Mouse (Mus musculus): ENCODE results near the gene Rps15a. TPM values are rescaled to one million over a fixed set of nuclear protein-coding genes. Genes with fewer than 3 reads are reported as not detected.

Rps15a gene
- 100 to 1,000 TPM; 372 to 388 TPM for total RNA-seq (2021)
- long read RNA-seq, experiment 1, full-length matches to known transcripts: 98 of 108 reads
- long read RNA-seq, experiment 1, partial matches to known transcripts: 2 of 108 reads
- long read RNA-seq, experiment 1, other reads (novel, unspliced or antisense): 8 of 108 reads
- long read RNA-seq, experiment 2, full-length matches to known transcripts: 136 of 145 reads
- long read RNA-seq, experiment 2, partial matches to known transcripts: 0 of 145 reads
- long read RNA-seq, experiment 2, other reads (novel, unspliced or antisense): 9 of 145 reads

DNA sequence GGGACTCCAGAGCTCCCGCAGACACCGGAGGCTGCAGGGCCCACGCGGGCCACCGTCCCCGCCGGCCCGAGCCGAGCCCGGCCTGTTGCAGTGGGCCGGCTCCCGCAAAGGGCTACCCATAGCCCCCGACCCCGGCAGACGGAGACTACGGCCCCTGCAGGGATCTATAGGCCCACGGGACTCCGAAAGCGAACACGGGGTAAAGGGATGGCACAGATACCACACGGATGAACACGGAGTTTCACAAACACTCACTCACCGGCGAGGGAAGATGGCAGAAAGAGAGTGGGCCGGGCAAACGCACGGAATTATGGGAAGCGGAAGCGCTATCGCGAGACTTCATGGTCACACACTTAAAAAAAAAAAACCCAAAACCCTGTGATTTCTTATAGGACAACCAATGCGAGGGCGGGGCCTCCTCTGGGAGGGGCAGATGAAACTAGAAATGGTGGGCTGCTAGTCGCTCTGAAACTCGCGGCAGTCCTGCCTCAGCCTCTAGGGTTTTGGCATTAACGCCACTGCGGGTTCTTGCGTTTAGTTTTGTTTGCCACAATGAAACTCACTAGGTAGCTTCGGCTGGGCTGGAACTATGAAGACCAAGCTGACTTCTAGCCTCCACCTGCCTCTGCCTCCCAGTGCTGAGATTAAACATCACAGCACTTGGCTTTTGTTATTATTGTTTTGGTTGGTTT is at the start of gene Rps15a:
Gene Rps15a, minus strand, starts transcription at position 312 of the 692 bp plus-strand sequence.
- peak within 1 kb of the TSS; percentile 94 for H3K27ac ChIP-seq
- peak within 1 kb of the TSS; percentile 71 for H3K4me3 ChIP-seq
- peak; percentile 90 to 91 for DNase-seq (ENCODE audit: low spot score in 2 of 2)
- TF ChIP-seq CTCF (conservative IDR thresholded peaks at IDR 0.05): peak; percentile 60

DNA sequence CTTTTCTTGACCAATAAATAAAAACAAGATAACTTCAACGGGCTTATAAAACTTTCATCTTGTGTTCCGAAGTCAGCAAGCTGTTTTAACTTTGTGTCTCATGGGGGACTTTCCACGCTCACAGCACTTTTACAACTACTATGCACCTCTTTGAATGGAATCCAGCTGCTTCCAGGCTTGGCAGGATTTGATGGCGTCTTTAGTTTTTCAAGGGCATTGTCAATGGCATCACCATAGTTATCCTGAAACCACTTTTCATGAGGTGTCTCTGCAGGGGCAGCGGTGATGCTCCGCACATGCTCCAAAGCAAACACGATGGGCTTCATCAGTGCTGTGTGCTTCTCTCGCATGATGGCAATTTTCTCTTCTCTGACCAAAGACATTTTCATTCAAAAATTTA is 47.0 kb upstream of the Rps15a start:
- no peak for TF ChIP-seq CTCF (conservative IDR thresholded peaks at IDR 0.05)
- H3K27ac ChIP-seq: no peak overlapping the region
- DNase-seq (ENCODE audit: low spot score in 2 of 2): no peak

DNA sequence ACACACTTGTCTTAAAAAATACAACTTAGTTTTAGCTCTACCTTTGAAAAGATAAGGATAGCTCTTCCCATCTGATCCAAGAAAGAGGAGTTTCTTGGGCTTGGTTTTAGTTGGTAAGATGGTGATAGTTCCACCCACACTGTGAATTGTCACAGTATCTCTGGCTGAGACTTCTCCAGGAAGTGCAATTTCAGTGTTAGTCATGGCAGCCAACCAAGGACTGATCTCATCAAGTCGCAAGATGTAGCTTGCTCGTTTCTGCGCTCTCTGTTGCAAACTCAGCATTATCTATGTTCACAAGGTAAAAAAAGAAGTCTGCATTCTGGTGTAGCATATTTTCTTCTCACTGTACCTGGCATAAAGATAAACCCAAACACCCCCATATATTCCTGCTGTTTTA is 44.1 kb upstream of the Rps15a start:
- peak in 1 of 2 experiments; percentile 31 for DNase-seq (ENCODE audit: low spot score in 2 of 2)
- no peak for TF ChIP-seq CTCF (conservative IDR thresholded peaks at IDR 0.05)
- H3K4me3 ChIP-seq: no peak overlapping the region
- H3K27ac ChIP-seq: no peak overlapping the region

More for the DNA sequence above, 47.0 kb upstream of the Rps15a start:
- H3K4me3 ChIP-seq: no peak overlapping the region

DNA sequence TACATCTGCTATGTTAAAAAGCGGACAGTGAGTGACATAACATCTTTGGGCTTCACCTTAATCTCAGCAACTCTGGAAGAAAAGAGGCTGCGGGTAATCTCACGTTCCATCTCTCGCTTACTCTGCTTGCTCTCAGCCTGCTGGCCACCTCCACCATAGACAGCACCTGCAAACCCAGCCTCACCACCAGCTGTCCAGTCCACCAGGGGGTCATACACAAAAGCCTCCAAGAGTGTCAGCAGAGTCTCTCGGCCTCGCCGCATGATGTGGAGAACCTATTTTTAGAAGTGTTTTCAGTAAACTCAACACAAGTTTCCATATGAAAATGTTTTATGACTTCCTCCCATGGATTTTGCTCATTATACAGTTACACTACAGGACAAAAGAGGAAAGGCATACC is 40.5 kb upstream of the Rps15a start:
- DNase-seq (ENCODE audit: low spot score in 2 of 2): no peak
- no peak overlapping the region for H3K4me3 ChIP-seq
- no peak for TF ChIP-seq CTCF (conservative IDR thresholded peaks at IDR 0.05)
- H3K27ac ChIP-seq: no peak overlapping the region

DNA sequence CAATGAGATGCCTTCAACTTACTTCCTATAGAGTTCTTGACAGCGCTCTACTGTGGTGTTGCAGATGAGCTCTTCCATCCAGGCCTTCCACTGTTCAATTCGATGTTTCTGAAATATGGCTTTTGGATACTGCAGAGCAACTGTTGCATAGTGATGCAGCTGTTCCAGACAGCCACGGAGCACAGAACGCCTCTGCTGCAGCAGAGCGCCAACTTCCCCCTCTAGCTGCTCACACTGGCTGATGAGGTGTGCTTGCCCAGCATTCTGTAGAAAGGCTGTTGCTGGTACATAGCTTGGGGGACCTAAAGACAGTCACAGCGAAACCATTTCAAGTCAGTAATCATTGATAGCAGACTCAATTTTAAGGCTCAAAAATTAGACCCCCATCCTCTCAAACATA is 38.2 kb upstream of the Rps15a start:
- Histone ChIP-seq H3K4me3 (no peak overlapping the region), H3K27ac (peak overlapping the region; percentile 54)
- DNase-seq (ENCODE audit: low spot score in 2 of 2): peak in 1 of 2 experiments; percentile 13
- no peak for TF ChIP-seq CTCF (conservative IDR thresholded peaks at IDR 0.05)

DNA sequence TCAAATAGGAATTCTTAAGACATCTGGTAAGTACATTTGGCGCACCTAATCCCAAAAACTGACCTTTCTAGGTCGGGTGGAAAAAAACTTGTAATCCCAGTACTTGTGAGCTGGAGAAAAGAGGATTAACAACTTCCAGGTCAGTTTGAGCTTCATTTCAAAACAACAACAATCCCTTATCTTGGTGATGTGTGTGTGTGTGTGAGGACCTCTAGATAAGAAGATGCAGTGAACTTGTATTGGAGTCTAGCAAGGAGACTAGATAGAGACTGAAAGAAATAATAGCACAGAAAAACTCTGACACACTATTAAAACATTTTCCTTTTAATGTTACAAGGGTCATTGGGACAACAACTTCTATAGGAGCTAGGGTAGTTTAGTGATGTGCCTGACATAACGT is 27.6 kb upstream of the Rps15a start:
- Histone ChIP-seq H3K27ac (no peak overlapping the region), H3K4me3 (no peak overlapping the region)
- no peak for TF ChIP-seq CTCF (conservative IDR thresholded peaks at IDR 0.05)
- no peak for DNase-seq (ENCODE audit: low spot score in 2 of 2)

DNA sequence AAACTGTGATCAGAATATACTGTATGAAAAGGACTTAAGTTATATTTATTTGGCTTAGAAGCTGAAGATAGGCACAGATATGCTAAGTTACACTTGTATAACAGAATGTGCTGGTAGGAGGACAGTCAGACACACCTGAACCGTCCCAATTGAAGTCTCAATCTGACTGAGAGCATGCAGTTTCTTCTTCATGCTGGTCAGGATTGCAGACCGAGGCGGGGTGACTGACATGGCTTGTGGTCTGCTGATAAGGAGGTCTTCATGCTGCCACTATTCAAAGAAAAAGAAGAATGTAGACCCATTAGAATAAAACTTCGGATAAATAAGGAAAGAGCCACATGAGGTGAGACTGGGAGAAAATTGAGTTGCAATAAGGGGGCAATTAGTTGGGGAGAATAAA is 27.1 kb upstream of the Rps15a start:
- DNase-seq (ENCODE audit: low spot score in 2 of 2): no peak
- no peak overlapping the region for H3K27ac ChIP-seq
- no peak for TF ChIP-seq CTCF (conservative IDR thresholded peaks at IDR 0.05)
- no peak overlapping the region for H3K4me3 ChIP-seq

DNA sequence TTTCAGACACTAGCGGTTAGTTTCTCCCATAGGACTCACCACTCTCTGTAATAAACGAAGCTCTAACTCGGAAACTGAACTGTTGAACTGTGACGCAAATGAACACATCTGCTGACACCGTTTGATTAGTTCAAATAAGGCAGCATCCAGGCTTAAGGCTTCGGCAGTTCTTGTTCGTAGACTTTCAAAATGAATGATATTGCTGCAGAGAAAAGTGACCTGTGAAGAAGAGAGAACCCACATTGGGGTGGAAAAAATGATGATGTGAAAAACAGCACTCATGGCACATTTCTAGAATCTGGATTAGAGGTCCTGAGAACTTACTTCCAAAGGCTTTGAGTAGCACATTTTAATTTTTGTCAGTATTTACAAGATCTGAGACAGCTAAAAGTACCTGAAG is 25.3 kb upstream of the Rps15a start:
- Histone ChIP-seq H3K4me3 (no peak overlapping the region), H3K27ac (no peak overlapping the region)
- TF ChIP-seq CTCF (conservative IDR thresholded peaks at IDR 0.05): no peak
- DNase-seq (ENCODE audit: low spot score in 2 of 2): no peak

DNA sequence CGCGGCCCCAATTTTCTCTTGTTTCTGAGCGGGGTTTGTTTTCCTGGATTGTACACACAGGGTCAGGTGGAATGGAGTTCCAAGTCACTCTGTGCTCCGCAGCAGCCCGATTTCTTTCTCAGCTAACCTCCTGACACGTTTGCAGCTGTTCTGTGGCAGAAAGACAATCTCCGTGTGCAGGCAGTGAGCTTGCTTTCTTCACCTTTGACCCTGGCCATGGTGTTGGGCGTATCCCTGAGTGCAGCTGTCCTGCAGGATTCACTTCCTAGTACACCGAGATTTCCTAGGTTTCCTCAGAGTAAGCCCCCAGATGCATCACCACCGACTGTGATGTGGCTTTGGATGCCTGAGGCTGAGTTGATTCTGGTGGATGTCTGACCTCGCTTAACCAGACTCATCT is 19.1 kb upstream of the Rps15a start:
- DNase-seq (ENCODE audit: low spot score in 2 of 2): no peak
- H3K4me3 ChIP-seq: no peak overlapping the region
- H3K27ac ChIP-seq: no peak overlapping the region
- no peak for TF ChIP-seq CTCF (conservative IDR thresholded peaks at IDR 0.05)

DNA sequence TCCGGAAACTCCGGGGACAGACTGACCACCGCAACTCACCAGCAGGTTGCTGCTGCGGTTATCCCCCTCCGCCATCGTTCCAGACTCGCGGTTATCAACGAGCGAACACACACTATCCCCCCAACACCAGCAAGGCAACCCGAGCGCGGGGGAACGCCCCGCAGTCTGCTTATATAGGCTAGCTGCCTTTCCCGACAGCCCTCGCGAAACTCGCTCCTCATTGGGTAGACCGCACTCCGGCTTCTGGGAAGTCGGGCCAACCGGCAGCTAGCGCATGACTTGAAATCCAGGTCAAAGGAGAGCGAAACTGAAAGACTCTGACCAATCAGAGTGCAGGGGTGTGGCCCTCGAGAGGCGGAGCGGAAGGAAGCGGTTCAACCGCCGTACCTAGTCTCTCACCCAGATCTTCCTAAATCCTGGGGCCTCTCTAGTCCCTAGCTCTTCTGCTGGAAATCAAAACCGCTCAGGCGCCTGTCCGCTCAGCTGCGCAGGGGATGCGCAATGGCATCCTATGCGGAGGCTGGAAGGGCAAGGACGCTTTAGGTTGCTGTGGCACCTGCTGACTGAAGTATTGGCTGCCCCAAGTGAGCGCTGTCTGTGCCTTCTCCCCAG is 13.5 kb upstream of the Rps15a start, which contains the start of gene Arl6ip1:
Gene Arl6ip1, minus strand, starts transcription at position 233 of the 612 bp plus-strand sequence.
- 0 out of 2 replicates have a peak, but pooled peaks have one; percentile 4 for TF ChIP-seq CTCF (conservative IDR thresholded peaks at IDR 0.05)
- H3K4me3 ChIP-seq: peak within 1 kb of the TSS; percentile 89
- DNase-seq (ENCODE audit: low spot score in 2 of 2): peak; percentile 95 to 98
- H3K27ac ChIP-seq: peak within 1 kb of the TSS; percentile 92

DNA sequence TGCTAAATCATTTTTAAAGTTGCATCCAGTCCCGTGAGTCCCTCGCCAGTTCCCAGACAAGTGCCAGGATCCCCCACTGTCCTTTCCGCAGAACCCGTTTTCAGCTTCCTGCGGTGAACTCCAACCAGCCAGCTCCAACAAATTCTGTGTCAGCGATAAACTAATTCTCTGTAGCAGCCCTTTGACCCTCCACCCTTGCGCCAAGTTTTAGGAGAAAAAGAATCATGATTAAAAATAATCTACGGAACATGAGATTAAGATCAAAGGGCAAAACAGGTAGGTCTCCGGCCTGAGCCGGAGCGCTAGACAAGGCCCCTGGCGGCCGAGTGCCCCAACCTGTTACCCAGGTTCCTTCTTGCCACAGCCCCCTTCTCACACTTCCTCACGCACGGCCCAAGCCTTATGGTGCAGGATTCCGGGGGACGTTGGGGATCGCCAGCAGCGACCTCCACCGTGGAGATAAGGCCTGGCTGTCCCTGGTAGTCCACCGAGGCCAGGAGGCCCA is 13.0 kb upstream of the Rps15a start:
- TF ChIP-seq CTCF (conservative IDR thresholded peaks at IDR 0.05): peak; percentile 31
- no peak for DNase-seq (ENCODE audit: low spot score in 2 of 2)
- H3K4me3 ChIP-seq: peak overlapping the region; percentile 89
- H3K27ac ChIP-seq: peak overlapping the region; percentile 92

DNA sequence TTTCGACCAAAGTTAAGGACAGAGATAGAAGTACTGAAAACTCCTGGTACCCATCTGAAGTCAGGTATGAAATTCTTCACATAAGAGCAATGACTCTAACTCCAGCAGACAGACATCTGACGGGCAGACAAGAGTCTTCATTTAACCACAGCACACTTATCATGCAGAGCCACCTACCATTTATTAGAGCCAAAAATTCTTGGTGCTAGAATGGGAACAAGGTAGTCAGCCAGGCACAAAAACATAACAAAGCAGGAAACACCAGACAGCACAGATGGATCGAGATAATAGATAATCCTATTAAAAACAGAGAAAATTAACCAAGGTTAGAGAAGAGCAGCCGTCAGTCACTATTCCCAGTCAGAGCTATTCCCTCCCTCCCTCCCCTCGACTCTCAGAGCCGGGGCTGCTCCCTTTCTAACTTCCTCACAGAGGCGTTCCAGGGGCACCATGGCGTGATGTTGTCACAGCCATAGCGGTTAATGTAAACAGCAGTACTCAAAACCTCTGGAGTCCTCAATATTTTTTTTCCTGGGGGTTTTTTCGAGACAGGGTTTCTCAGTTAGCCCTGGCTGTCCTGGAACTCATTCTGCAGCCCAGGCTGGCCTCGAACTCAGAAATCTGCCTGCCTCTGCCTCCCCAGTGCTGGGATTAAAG is 10.4 kb upstream of the Rps15a start:
- no peak for DNase-seq (ENCODE audit: low spot score in 2 of 2)
- no peak for TF ChIP-seq CTCF (conservative IDR thresholded peaks at IDR 0.05)
- H3K27ac ChIP-seq: peak overlapping the region; percentile 59
- H3K4me3 ChIP-seq: peak overlapping the region; percentile 24

DNA sequence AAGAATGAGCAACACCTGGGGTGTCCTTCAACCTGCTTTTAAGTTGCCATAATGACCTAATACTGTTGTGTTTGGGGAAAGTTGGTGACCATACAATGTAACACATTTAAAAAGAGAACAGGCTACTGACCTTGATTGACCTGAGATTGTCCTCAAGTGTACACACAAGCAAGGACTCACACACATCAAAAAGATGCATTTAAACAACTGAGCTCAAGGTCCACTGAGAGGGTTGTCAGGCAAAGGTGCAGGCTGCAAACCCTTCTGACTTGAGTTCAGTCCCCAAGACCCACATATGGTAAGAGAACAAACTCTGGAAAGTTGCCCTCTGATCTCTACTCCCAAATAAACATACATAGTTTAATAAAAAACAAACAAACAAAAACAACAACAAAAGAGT is 9.7 kb upstream of the Rps15a start:
- no peak for DNase-seq (ENCODE audit: low spot score in 2 of 2)
- Histone ChIP-seq H3K4me3 (no peak overlapping the region), H3K27ac (no peak overlapping the region; the same call in 1 of the 2 replicates)
- no peak for TF ChIP-seq CTCF (conservative IDR thresholded peaks at IDR 0.05)

All from layer of hippocampus, adult 2 months (tissue).